Mouse (Mus musculus): ENCODE measurements around the gene Cdkn2c. TPM values are rescaled to one million over a fixed set of nuclear protein-coding genes. Genes with fewer than 3 reads are reported as not detected.

Cdkn2c gene
- polyA plus RNA-seq, 1 experiment from 2014 or later = 9.5 TPM

DNA sequence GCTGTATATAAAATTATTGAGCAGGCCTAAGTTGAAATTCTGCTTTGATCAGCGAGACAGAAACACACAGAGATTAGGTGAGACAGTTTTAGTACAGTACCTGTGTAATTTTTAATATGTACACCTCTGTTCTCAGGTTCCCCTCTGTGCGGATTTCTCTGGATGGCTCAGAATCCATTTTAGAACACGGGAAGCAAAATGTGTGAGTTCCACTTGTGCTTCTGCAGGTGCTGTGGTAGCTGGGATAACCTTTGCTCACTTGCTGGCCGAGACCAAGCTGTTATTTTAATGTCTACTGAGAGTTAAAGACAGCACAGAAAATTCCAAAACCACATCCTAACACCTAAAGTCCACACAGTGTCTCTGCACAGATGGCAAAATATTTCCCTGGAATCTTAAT lies 10.7 kb downstream of the Cdkn2c start:
- TF ChIP-seq EP300 (optimal IDR thresholded peaks at IDR 0.05) (no peak), CTCF (IDR thresholded peaks at IDR 0.05; ENCODE audit: low read depth) (no peak)
- no peak for DNase-seq (ENCODE audit: low spot score)
- Histone ChIP-seq H3K9ac (ENCODE audit: low read length) (no peak overlapping the region), H3K4me3 (ENCODE audit: low read depth, low read length) (no peak overlapping the region), H3K27me3 (ENCODE audit: control insufficient read depth, insufficient read depth, low read length) (peaks cover 3% of the 10 kb centered on the region; the same call in 1 of the 2 replicates), H3K9me3 (ENCODE audit: control insufficient read depth, low read length) (no peaks in the 10 kb centered on the region), H3K4me1 (replicated peaks; ENCODE audit: control insufficient read depth, insufficient read depth) (no peaks in the 10 kb centered on the region; the same call in 1 of the 2 replicates), H3K4me2 (replicated peaks; ENCODE audit: low read depth) (no peak overlapping the region), H3K36me3 (ENCODE audit: control insufficient read depth, insufficient read depth, low read length) (no peaks in the 10 kb centered on the region), H3K27ac (replicated peaks) (no peak overlapping the region)
- ATAC-seq (ENCODE audit: low FRiP score, low TSS enrichment) = no peak
- 57% methylated on average over 4 of the region's 4 CpGs for WGBS

DNA sequence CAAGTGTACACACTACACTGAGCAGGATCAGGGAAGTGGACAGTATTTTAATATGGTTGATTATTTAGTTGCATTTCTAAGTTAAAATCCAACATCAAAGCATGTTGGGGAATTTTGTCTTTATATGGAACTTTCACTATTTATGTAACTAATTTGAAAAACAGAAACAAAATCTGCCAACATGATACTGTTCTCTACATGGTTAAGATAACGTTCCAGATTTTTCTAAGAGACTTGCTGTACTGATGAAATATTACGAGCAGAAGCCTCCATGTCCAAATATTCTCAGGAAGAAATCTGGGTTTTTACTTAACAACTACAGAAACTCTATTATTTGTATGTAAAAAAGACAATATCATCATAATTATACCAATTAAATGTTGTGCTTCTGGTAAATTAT lies 11.3 kb downstream of the Cdkn2c start:
- no peak overlapping the region for H3K9ac ChIP-seq (ENCODE audit: low read length)
- 84% methylated on average over 2 of the region's 2 CpGs for WGBS
- ATAC-seq (ENCODE audit: low FRiP score, low TSS enrichment) = no peak
- TF ChIP-seq EP300 (optimal IDR thresholded peaks at IDR 0.05) (no peak), CTCF (IDR thresholded peaks at IDR 0.05; ENCODE audit: low read depth) (no peak)
- H3K27me3 ChIP-seq (ENCODE audit: control insufficient read depth, insufficient read depth, low read length) = no peaks in the 10 kb centered on the region
- no peaks in the 10 kb centered on the region for H3K36me3 ChIP-seq (ENCODE audit: control insufficient read depth, insufficient read depth, low read length)
- DNase-seq (ENCODE audit: low spot score) = no peak
- no peaks in the 10 kb centered on the region for H3K9me3 ChIP-seq (ENCODE audit: control insufficient read depth, low read length)
- no peak overlapping the region for H3K27ac ChIP-seq (replicated peaks)
- H3K4me3 ChIP-seq (ENCODE audit: low read depth, low read length) = no peak overlapping the region
- no peaks in the 10 kb centered on the region; the same call in 1 of the 2 replicates for H3K4me1 ChIP-seq (replicated peaks; ENCODE audit: control insufficient read depth, insufficient read depth)
- no peak overlapping the region for H3K4me2 ChIP-seq (replicated peaks; ENCODE audit: low read depth)

DNA sequence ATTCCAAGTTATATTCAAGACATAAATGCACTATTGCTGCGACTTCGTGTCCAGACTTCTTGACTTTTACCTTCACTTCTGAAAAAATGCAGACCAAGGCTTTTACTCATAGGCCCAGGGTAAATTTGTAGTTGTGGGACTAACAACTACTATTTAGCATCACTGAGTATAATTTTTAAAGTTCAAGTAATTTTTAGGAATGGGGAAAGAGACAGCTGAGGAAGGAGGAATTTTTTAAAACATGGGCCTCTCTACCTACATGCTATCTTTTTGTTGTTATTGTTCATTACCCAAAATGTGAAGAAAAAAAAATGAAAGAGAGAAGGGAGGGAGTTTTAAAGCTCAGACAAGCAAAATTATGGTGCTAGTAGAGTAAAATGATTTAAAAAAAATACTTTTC lies 12.3 kb downstream of the Cdkn2c start:
- Histone ChIP-seq H3K9ac (ENCODE audit: low read length) (no peak overlapping the region), H3K27ac (replicated peaks) (no peak overlapping the region), H3K27me3 (ENCODE audit: control insufficient read depth, insufficient read depth, low read length) (no peaks in the 10 kb centered on the region), H3K9me3 (ENCODE audit: control insufficient read depth, low read length) (no peaks in the 10 kb centered on the region), H3K4me2 (replicated peaks; ENCODE audit: low read depth) (no peak overlapping the region), H3K4me3 (ENCODE audit: low read depth, low read length) (no peak overlapping the region), H3K36me3 (ENCODE audit: control insufficient read depth, insufficient read depth, low read length) (no peaks in the 10 kb centered on the region), H3K4me1 (replicated peaks; ENCODE audit: control insufficient read depth, insufficient read depth) (no peaks in the 10 kb centered on the region; the same call in 1 of the 2 replicates)
- ATAC-seq (ENCODE audit: low FRiP score, low TSS enrichment) = no peak
- TF ChIP-seq EP300 (optimal IDR thresholded peaks at IDR 0.05) (no peak), CTCF (IDR thresholded peaks at IDR 0.05; ENCODE audit: low read depth) (no peak)
- 77% methylated on average over 2 of the region's 2 CpGs for WGBS
- no peak for DNase-seq (ENCODE audit: low spot score)

DNA sequence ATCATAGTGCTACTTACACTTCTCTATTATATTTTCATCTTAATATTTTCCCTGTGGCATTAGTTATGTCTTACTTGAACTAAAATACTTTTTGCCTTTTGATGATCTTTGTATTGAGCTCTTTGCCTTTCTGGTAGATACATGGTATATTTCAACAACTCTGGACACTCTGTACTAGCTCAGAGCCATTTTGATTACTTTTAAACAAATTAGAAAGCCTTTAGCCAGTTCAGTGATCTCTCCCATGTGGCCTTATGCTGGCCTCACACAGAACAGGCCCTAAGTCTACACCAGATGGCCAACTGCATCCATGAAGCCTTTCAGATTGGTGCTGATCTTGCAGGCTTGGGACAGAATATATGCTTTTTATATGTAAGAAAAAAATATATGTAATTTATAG lies 13.7 kb downstream of the Cdkn2c start:
- Histone ChIP-seq H3K9me3 (ENCODE audit: control insufficient read depth, low read length) (no peaks in the 10 kb centered on the region), H3K4me3 (ENCODE audit: low read depth, low read length) (no peak overlapping the region), H3K36me3 (ENCODE audit: control insufficient read depth, insufficient read depth, low read length) (no peaks in the 10 kb centered on the region), H3K4me2 (replicated peaks; ENCODE audit: low read depth) (no peak overlapping the region), H3K9ac (ENCODE audit: low read length) (no peak overlapping the region), H3K27me3 (ENCODE audit: control insufficient read depth, insufficient read depth, low read length) (no peaks in the 10 kb centered on the region), H3K27ac (replicated peaks) (no peak overlapping the region), H3K4me1 (replicated peaks; ENCODE audit: control insufficient read depth, insufficient read depth) (no peaks in the 10 kb centered on the region; the same call in 1 of the 2 replicates)
- TF ChIP-seq CTCF (IDR thresholded peaks at IDR 0.05; ENCODE audit: low read depth) = no peak
- TF ChIP-seq EP300 (optimal IDR thresholded peaks at IDR 0.05) = no peak
- DNase-seq (ENCODE audit: low spot score) (no peak), ATAC-seq (ENCODE audit: low FRiP score, low TSS enrichment) (no peak)

DNA sequence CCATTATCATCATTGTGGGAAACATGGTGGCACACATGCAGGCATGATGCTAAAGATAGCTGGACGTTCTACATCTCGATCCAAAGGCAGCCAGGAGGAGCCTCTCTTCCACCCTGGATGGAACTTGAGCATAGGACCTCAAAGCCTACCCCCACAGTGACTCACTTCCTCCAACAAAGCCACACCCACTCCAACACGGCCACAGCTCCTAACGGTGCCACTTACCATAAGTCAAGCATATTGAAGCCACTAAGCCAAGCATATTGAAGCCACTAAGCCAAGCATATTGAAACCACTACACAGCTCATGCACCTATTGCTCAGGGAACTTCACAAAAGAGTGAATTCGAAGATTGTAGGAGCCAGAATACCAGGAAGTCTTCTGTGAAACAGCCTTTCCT lies 17.7 kb downstream of the Cdkn2c start:
- Histone ChIP-seq H3K9me3 (ENCODE audit: control insufficient read depth, low read length) (no peaks in the 10 kb centered on the region), H3K4me1 (replicated peaks; ENCODE audit: control insufficient read depth, insufficient read depth) (no peaks in the 10 kb centered on the region), H3K36me3 (ENCODE audit: control insufficient read depth, insufficient read depth, low read length) (no peaks in the 10 kb centered on the region), H3K27ac (replicated peaks) (no peak overlapping the region), H3K9ac (ENCODE audit: low read length) (no peak overlapping the region), H3K27me3 (ENCODE audit: control insufficient read depth, insufficient read depth, low read length) (no peaks in the 10 kb centered on the region), H3K4me2 (replicated peaks; ENCODE audit: low read depth) (no peak overlapping the region), H3K4me3 (ENCODE audit: low read depth, low read length) (no peak overlapping the region)
- no peak for TF ChIP-seq EP300 (optimal IDR thresholded peaks at IDR 0.05)
- TF ChIP-seq CTCF (IDR thresholded peaks at IDR 0.05; ENCODE audit: low read depth) = no peak
- ATAC-seq (ENCODE audit: low FRiP score, low TSS enrichment) (no peak), DNase-seq (ENCODE audit: low spot score) (no peak)
- WGBS = 77% methylated on average over 5 of the region's 5 CpGs

DNA sequence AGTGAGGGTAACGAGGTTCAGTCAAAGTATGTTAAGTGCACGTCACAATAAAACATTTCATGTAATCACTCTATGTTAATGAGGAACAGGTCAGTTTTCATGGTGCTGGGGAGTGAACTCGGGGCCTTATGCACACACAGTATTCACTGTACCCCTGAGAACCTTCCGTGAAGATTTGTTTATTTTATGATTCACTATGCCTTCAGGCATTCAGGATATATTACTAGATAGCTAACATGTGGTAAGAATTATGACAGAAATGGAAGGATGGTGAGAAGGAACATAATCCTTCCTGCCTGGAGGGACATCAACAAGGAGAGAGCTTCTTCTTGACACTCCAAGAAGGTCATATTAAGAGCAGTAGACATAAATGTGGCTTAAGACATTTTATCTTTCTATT lies 19.7 kb downstream of the Cdkn2c start:
- WGBS = 48% methylated on average over 4 of the region's 4 CpGs
- Histone ChIP-seq H3K4me1 (replicated peaks; ENCODE audit: control insufficient read depth, insufficient read depth) (no peaks in the 10 kb centered on the region), H3K4me3 (ENCODE audit: low read depth, low read length) (no peak overlapping the region), H3K9ac (ENCODE audit: low read length) (no peak overlapping the region), H3K27ac (replicated peaks) (no peak overlapping the region), H3K36me3 (ENCODE audit: control insufficient read depth, insufficient read depth, low read length) (no peaks in the 10 kb centered on the region), H3K4me2 (replicated peaks; ENCODE audit: low read depth) (no peak overlapping the region), H3K27me3 (ENCODE audit: control insufficient read depth, insufficient read depth, low read length) (no peaks in the 10 kb centered on the region), H3K9me3 (ENCODE audit: control insufficient read depth, low read length) (no peaks in the 10 kb centered on the region)
- ATAC-seq (ENCODE audit: low FRiP score, low TSS enrichment) (no peak), DNase-seq (ENCODE audit: low spot score) (no peak)
- TF ChIP-seq CTCF (IDR thresholded peaks at IDR 0.05; ENCODE audit: low read depth) (no peak), EP300 (optimal IDR thresholded peaks at IDR 0.05) (no peak)

All from stomach, postnatal 0 days (tissue).